Mouse (Mus musculus): Measurements from ENCODE around the gene Slc26a10.

Gene Slc26a10

GRCm38 (mm10) chr10:127179871-127180694, at the start of gene Slc26a10:
Gene Slc26a10, minus strand, starts transcription at chr10:127180645.
- DNase-seq (ENCODE audit: low read depth) = peak; percentile 6

- peak; percentile 90 for DNase-seq (ENCODE audit: low read depth)
These were observed 48.5 kb upstream of the Slc26a10 start for GRCm38 (mm10) chr10:127228897-127229296.

GRCm38 (mm10) chr10:127227163-127227562, 46.7 kb upstream of the Slc26a10 start:
- DNase-seq (ENCODE audit: low read depth) = no peak

GRCm38 (mm10) chr10:127226318-127226895, 46.0 kb upstream of the Slc26a10 start:
- DNase-seq (ENCODE audit: low read depth) = peak; percentile 67

GRCm38 (mm10) chr10:127225732-127226131, 45.3 kb upstream of the Slc26a10 start:
- DNase-seq (ENCODE audit: low read depth) = no peak

- DNase-seq (ENCODE audit: low read depth) = no peak
These were observed 44.8 kb upstream of the Slc26a10 start for GRCm38 (mm10) chr10:127225213-127225612.

- DNase-seq (ENCODE audit: low read depth) = no peak
These were observed 37.9 kb upstream of the Slc26a10 start for GRCm38 (mm10) chr10:127218339-127218738.

- no peak for DNase-seq (ENCODE audit: low read depth)
These were observed 36.7 kb upstream of the Slc26a10 start for GRCm38 (mm10) chr10:127217177-127217576.

- DNase-seq (ENCODE audit: low read depth) = no peak
These were observed 36.0 kb upstream of the Slc26a10 start for GRCm38 (mm10) chr10:127216456-127216855.

GRCm38 (mm10) chr10:127214422-127214803, 34.0 kb upstream of the Slc26a10 start:
- DNase-seq (ENCODE audit: low read depth) = no peak

- DNase-seq (ENCODE audit: low read depth) = peak; percentile 35
These were observed 33.4 kb upstream of the Slc26a10 start for GRCm38 (mm10) chr10:127213704-127214421.

GRCm38 (mm10) chr10:127213272-127213671, 32.8 kb upstream of the Slc26a10 start:
- DNase-seq (ENCODE audit: low read depth) = no peak

- DNase-seq (ENCODE audit: low read depth) = peak; percentile 96
These were observed 31.0 kb upstream of the Slc26a10 start, which contains the start of gene Pip4k2c for GRCm38 (mm10) chr10:127211414-127211854. Gene Pip4k2c, minus strand, starts transcription at chr10:127211585.

GRCm38 (mm10) chr10:127210961-127211405, 30.5 kb upstream of the Slc26a10 start:
- DNase-seq (ENCODE audit: low read depth) = peak; percentile 39

- DNase-seq (ENCODE audit: low read depth) = no peak
These were observed 29.6 kb upstream of the Slc26a10 start for GRCm38 (mm10) chr10:127209928-127210570.

- DNase-seq (ENCODE audit: low read depth) = no peak
These were observed 28.5 kb upstream of the Slc26a10 start for GRCm38 (mm10) chr10:127208921-127209320.

GRCm38 (mm10) chr10:127205373-127205772, 24.9 kb upstream of the Slc26a10 start:
- DNase-seq (ENCODE audit: low read depth) = no peak

GRCm38 (mm10) chr10:127204589-127204988, 24.1 kb upstream of the Slc26a10 start:
- no peak for DNase-seq (ENCODE audit: low read depth)

- no peak for DNase-seq (ENCODE audit: low read depth)
These were observed 22.7 kb upstream of the Slc26a10 start for GRCm38 (mm10) chr10:127203106-127203505.

GRCm38 (mm10) chr10:127200279-127200678, 19.8 kb upstream of the Slc26a10 start:
- DNase-seq (ENCODE audit: low read depth) = peak; percentile 35

GRCm38 (mm10) chr10:127199474-127199873, 19.0 kb upstream of the Slc26a10 start:
- no peak for DNase-seq (ENCODE audit: low read depth)

GRCm38 (mm10) chr10:127199068-127199467, 18.6 kb upstream of the Slc26a10 start:
- no peak for DNase-seq (ENCODE audit: low read depth)

Measured in NIH3T3 (cell line).